23 mouse cellular contexts compared by ENCODE assay signal in genomic region chr4:63453939-63454513, GRCm38 (mm10). TPM values are rescaled to one million over a fixed set of nuclear protein-coding genes. Genes with fewer than 3 reads are reported as not detected.
DNase-seq lines count a peak whose midpoint lies in the region; ATAC-seq lines count a peak whose summit lies in the region.
"Had no signal": no experiment of that assay in that cellular context is flagged by ENCODE, and none has a peak within 500 bp of the region (broad histone marks: within the 10 kb centered on the region; RNA-seq: fewer than 3 reads in every experiment).

No protein-coding gene starts in this region.

- peaks cover 11% of the 10 kb centered on the region; the same call in 1 of the 2 replicates for H3K36me3 ChIP-seq in heart, embryonic 10.5 days
- no peaks in the 10 kb centered on the region for H3K36me3 ChIP-seq in heart, embryonic 11.5 days (ENCODE audit: control insufficient read depth, insufficient read depth, low read length)
- H3K36me3 ChIP-seq in intestine, embryonic 16.5 days (ENCODE audit: control insufficient read depth, insufficient read depth, low read length): no peaks in the 10 kb centered on the region
- peaks cover 3% of the 10 kb centered on the region; the same call in 1 of the 2 replicates for H3K36me3 ChIP-seq in intestine, embryonic 15.5 days
- H3K36me3 ChIP-seq: embryonic facial prominence, embryonic 12.5 days; forebrain, embryonic 15.5 days; G1E had no signal

- peak overlapping the region; percentile 12; the same call in 1 of the 2 replicates for H3K27ac ChIP-seq in heart, embryonic 10.5 days
- H3K27ac ChIP-seq in heart, embryonic 11.5 days (ENCODE audit: low read depth, low read length): no peak overlapping the region
- no peak overlapping the region for H3K27ac ChIP-seq in intestine, embryonic 16.5 days (ENCODE audit: low read length)
- H3K27ac ChIP-seq in intestine, embryonic 15.5 days: no peak overlapping the region
- H3K27ac ChIP-seq: embryonic facial prominence, embryonic 10.5 days; embryonic facial prominence, embryonic 12.5 days; forebrain, embryonic 13.5 days; forebrain, embryonic 15.5 days had no signal

- no peak overlapping the region for H3K4me3 ChIP-seq in heart, embryonic 10.5 days
- no peak overlapping the region for H3K4me3 ChIP-seq in heart, embryonic 11.5 days (ENCODE audit: low read depth, low read length)
- no peak overlapping the region for H3K4me3 ChIP-seq in intestine, embryonic 16.5 days (ENCODE audit: low read length)
- H3K4me3 ChIP-seq in intestine, embryonic 15.5 days (replicated peaks): no peak overlapping the region
- H3K4me3 ChIP-seq: embryonic facial prominence, embryonic 10.5 days; embryonic facial prominence, embryonic 12.5 days; forebrain, embryonic 13.5 days; forebrain, embryonic 15.5 days had no signal

- no peaks in the 10 kb centered on the region for H3K27me3 ChIP-seq in heart, embryonic 10.5 days (ENCODE audit: insufficient read depth, poor library complexity, severe bottlenecking)
- no peaks in the 10 kb centered on the region for H3K27me3 ChIP-seq in heart, embryonic 11.5 days (ENCODE audit: control insufficient read depth, insufficient read depth, low read length)
- H3K27me3 ChIP-seq in intestine, embryonic 16.5 days (replicated peaks; ENCODE audit: control insufficient read depth, insufficient read depth, low read length): no peaks in the 10 kb centered on the region
- H3K27me3 ChIP-seq in intestine, embryonic 15.5 days (replicated peaks): no peaks in the 10 kb centered on the region
- H3K27me3 ChIP-seq: CH12.LX; embryonic facial prominence, embryonic 12.5 days; forebrain, embryonic 15.5 days; Patski had no signal

- DNase-seq in adrenal gland, adult (ENCODE audit: inconsistent age in 2 of 2, low spot score in 1 of 2): peak; percentile 53 to 84
- DNase-seq in adrenal gland, postnatal 4 days (ENCODE audit: low spot score in 2 of 2): no peak
- peak; percentile 30 for DNase-seq in adrenal gland, postnatal 14 days
- DNase-seq in adrenal gland, postnatal 25 days: no peak
- DNase-seq in heart, embryonic 10.5 days (ENCODE audit: low spot score): no peak
- DNase-seq: B cell, adult 2 months; cerebellum, adult 11-12 months; cerebellum, adult 9-10 months; cerebellum, postnatal 10 days; cerebellum, postnatal 25 days; forebrain, postnatal 0 days had no signal

- ATAC-seq in heart, embryonic 11.5 days (replicated peaks; ENCODE audit: insufficient number of reproducible peaks, low FRiP score, low TSS enrichment): no peak
- ATAC-seq in intestine, embryonic 16.5 days: 0 out of 2 replicates have a peak, but pooled peaks have one; percentile 34
- no peak for ATAC-seq in intestine, embryonic 15.5 days
- ATAC-seq: activated CD4-positive, CD25-positive, alpha-beta regulatory T cell, adult 4 months; CD4-positive, CD25-positive, alpha-beta regulatory T cell, adult 4 months; forebrain, embryonic 13.5 days; forebrain, embryonic 15.5 days; forebrain, postnatal 0 days; Patski had no signal

- H3K4me1 ChIP-seq in heart, embryonic 10.5 days: peaks cover 30% of the 10 kb centered on the region
- peaks cover 6% of the 10 kb centered on the region for H3K4me1 ChIP-seq in heart, embryonic 11.5 days (ENCODE audit: control insufficient read depth, insufficient read depth, low read length)
- 0 out of 2 replicates have a peak, but pooled peaks cover 2% of the 10 kb centered on the region for H3K4me1 ChIP-seq in intestine, embryonic 16.5 days (ENCODE audit: control insufficient read depth, insufficient read depth, low read length)
- H3K4me1 ChIP-seq in intestine, embryonic 15.5 days (replicated peaks): 0 out of 2 replicates have a peak, but pooled peaks cover under 1% of the 10 kb centered on the region

- no peaks in the 10 kb centered on the region for H3K9me3 ChIP-seq in heart, embryonic 10.5 days
- H3K9me3 ChIP-seq in heart, embryonic 11.5 days (replicated peaks; ENCODE audit: control insufficient read depth, low read length): 0 out of 2 replicates have a peak, but pooled peaks cover 3% of the 10 kb centered on the region
- H3K9me3 ChIP-seq in intestine, embryonic 16.5 days (ENCODE audit: control insufficient read depth, low read length): peaks cover 4% of the 10 kb centered on the region; the same call in 1 of the 2 replicates
- H3K9me3 ChIP-seq in intestine, embryonic 15.5 days: no peaks in the 10 kb centered on the region
- H3K9me3 ChIP-seq: embryonic facial prominence, embryonic 12.5 days; forebrain, embryonic 13.5 days; forebrain, embryonic 15.5 days had no signal

- 71% methylated on average over 6 of the region's 6 CpGs for WGBS in heart, embryonic 10.5 days
- WGBS in heart, embryonic 11.5 days (ENCODE audit: insufficient replicate concordance): 70% methylated on average over 6 of the region's 6 CpGs
- 71% methylated on average over 6 of the region's 6 CpGs for WGBS in intestine, embryonic 16.5 days
- 76% methylated on average over 6 of the region's 6 CpGs for WGBS in intestine, embryonic 15.5 days

- H3K9ac ChIP-seq in heart, embryonic 11.5 days (ENCODE audit: low read depth, low read length): no peak overlapping the region
- H3K9ac ChIP-seq in intestine, embryonic 16.5 days (ENCODE audit: low read depth, low read length): no peak overlapping the region
- no peak overlapping the region for H3K9ac ChIP-seq in intestine, embryonic 15.5 days
- H3K9ac ChIP-seq: embryonic facial prominence, embryonic 12.5 days; forebrain, embryonic 13.5 days; forebrain, embryonic 15.5 days; forebrain, postnatal 0 days had no signal

- no peak overlapping the region for H3K4me2 ChIP-seq in heart, embryonic 11.5 days
- no peak overlapping the region for H3K4me2 ChIP-seq in intestine, embryonic 16.5 days (ENCODE audit: low read depth, low read length)
- no peak overlapping the region for H3K4me2 ChIP-seq in intestine, embryonic 15.5 days (replicated peaks)
- H3K4me2 ChIP-seq: embryonic facial prominence, embryonic 12.5 days; forebrain, embryonic 13.5 days; forebrain, embryonic 15.5 days had no signal

RNA-seq across cellular contexts. Expression of gene Whrn, which starts 41.8 kb away (rescaled TPM):
- total RNA-seq in adrenal gland, postnatal 4 days (2021): 10 to 100 TPM; 22.6 to 26.4 TPM
- total RNA-seq in adrenal gland, postnatal 14 days (2021): 26.5 TPM in 2 replicates
- 43.9 and 54.7 TPM in 2 replicates for total RNA-seq in adrenal gland, postnatal 25 days (2021)
- 4.0 and 5.3 TPM in 2 replicates for polyA plus RNA-seq in heart, embryonic 10.5 days (2016; fragmentation: Nextera tagmentation; extraction: Ambion mirVana)
- 3.3 and 4.7 TPM in 2 replicates for polyA plus RNA-seq in heart, embryonic 11.5 days (2014; fragmentation: Nextera tagmentation; extraction: Ambion mirVana)
- 2.9 and 3.0 TPM in 2 replicates for polyA plus RNA-seq in intestine, embryonic 16.5 days (2015; fragmentation: Nextera tagmentation; extraction: Ambion mirVana)
- polyA plus RNA-seq in intestine, embryonic 15.5 days (2015; fragmentation: Nextera tagmentation; extraction: Ambion mirVana): 4.0 and 4.6 TPM in 2 replicates
- polyA plus RNA-seq: G1E had no signal

RNA-seq across cellular contexts. Expression of gene Akna, which starts 50.9 kb away (rescaled TPM):
- 1 to 10 TPM; 7.8 to 9.1 TPM for total RNA-seq in adrenal gland, postnatal 4 days (2021)
- 4.4 and 16.1 TPM in 2 replicates for total RNA-seq in adrenal gland, postnatal 14 days (2021)
- total RNA-seq in adrenal gland, postnatal 25 days (2021): 2.7 and 3.8 TPM in 2 replicates
- 4.6 and 9.0 TPM in 2 replicates for polyA plus RNA-seq in heart, embryonic 10.5 days (2016; fragmentation: Nextera tagmentation; extraction: Ambion mirVana)
- polyA plus RNA-seq in heart, embryonic 11.5 days (2014; fragmentation: Nextera tagmentation; extraction: Ambion mirVana): 3.1 and 3.2 TPM in 2 replicates
- polyA plus RNA-seq in intestine, embryonic 16.5 days (2015; fragmentation: Nextera tagmentation; extraction: Ambion mirVana): 5.3 and 5.4 TPM in 2 replicates
- 5.6 and 6.5 TPM in 2 replicates for polyA plus RNA-seq in intestine, embryonic 15.5 days (2015; fragmentation: Nextera tagmentation; extraction: Ambion mirVana)

Comparison
In these comparisons a context has a peak if more than half of its experiments do, and no peak if none do; other contexts are left out.
1. DNase-seq: peak in adrenal gland, adult (2 of 2) and adrenal gland, postnatal 14 days (single experiment); none in adrenal gland, postnatal 4 days (0 of 2), adrenal gland, postnatal 25 days (single experiment) and heart, embryonic 10.5 days (single experiment).